Mouse (Mus musculus): ENCODE measurements around the gene Sorcs2.

Sorcs2 gene

DNA sequence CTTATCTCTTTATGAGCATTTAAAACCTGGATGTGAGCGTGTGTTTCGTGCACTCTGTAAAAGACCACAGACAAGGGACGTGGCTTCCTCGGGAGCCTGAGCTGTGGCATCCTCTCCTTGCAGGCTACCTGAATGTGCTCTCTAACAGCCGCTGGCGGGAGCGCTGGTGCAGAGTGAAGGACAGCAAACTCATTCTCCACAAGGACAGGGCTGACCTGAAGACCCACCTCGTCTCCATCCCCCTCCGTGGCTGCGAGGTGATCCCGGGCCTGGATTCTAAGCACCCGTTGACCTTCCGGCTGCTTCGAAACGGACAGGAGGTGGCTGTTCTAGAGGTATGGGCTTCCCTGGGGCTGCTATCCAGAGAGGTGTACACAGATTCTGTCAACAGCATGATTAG lies 423.7 kb downstream of the Sorcs2 start:
- DNase-seq: no peak

DNA sequence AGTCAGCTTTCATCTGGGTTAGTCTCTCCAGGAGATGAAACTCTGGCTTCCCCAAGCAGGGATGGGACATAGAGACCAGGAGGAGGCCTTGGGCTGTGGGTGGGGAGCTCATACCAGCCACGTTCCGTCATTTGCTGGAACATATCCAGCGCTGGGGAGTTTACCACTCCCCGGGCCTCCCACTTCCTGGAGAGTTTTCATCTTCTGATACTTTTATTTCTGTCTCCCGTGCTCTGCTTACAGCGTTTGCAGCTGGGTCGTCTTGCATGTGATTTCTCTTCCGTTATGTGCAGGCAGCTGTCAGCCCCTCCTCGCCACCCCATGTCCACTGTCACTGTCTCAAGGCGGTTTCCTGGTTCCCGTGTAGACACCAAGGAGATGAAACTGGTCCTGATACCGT lies 424.1 kb downstream of the Sorcs2 start:
- DNase-seq: peak; percentile 91

DNA sequence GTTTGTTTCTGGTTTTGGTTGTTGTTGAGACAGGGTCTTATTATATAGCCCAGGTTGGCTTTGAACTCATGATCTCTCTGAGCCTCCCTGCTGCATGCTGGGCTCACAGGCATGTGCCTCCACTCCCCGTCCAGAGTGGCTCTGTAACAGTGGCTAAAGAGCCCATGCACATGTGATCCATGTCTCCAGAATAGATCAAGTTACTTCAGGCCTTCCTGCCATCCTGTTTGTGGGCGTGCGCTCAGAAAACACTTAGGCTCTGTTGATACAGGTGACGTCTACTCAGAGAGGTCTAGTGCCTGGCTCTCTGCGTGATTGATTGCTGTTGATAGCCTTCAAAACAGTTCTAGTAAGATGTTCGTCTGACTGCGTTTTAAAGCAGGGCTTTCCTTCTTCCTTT lies 425.2 kb downstream of the Sorcs2 start:
- DNase-seq: no peak

DNA sequence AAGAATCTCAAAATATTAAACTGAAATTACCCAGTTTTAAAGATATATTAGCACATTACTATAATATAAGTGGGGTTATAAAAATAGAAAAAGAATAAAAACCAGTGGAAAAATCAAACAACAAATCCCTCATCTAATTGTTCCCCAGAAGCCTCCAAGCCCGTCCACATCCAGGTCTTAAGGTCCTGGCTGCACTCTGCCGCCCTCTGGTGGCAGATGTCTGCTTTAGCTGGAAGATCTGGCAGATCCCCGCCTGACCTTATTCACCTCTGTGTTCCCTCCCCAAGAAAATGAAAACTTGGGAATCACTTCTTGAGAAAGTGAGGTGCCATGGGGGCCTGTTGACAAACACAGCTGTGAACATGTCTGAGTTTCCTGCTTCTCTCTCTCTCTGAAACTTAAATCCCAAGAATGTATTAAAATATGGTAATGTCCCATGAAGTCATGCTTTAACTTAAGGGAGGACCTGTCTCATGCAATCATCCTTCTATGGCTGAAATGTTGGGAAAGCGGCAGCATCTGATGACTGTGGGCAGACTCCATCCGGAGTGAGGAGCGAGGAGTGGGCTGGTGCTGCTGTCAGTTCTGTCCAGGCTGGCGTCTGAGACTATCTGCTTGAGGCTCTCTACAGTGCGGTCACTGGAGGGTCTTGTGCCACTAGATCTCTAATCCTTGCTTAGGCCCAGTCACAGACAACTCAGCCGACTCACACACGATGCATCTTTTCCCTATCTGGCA lies 425.9 kb downstream of the Sorcs2 start:
- DNase-seq: peak; percentile 83

DNA sequence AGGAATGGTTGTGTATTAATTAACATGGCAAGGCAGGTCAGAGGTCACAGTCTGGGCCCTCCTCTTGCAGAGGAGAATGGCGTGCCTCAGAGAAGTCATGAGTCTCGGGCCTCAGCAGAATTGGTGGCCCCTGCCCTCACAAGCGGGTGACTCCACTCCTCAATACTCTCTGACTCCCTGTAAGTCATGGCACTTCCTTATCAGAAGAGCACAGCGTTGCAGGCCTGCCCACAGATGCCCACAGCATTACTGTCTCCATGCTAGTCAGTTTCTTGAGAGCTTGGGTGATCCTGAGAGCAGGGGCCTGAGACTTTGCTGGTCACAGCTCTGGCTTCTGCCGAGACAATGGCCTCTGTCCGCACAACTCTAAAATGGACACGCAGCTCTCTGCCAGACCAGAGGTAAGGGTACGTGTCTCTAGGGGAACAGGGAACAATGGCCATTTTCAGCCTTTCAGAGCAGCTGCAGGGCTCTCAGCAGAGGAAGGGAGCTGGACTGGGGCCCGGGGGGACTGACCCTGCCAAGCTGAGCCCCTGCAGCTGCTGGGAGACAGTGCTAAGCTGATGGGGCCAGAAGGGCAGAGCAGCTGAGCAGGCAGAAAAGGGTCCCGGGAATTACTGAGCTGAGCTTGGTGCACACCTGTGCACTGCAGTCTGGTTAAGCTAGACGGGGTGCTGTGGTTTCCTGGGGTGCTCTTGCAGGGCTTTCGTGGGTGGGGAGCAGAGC lies 427.4 kb downstream of the Sorcs2 start:
- peak; percentile 61 for DNase-seq

DNA sequence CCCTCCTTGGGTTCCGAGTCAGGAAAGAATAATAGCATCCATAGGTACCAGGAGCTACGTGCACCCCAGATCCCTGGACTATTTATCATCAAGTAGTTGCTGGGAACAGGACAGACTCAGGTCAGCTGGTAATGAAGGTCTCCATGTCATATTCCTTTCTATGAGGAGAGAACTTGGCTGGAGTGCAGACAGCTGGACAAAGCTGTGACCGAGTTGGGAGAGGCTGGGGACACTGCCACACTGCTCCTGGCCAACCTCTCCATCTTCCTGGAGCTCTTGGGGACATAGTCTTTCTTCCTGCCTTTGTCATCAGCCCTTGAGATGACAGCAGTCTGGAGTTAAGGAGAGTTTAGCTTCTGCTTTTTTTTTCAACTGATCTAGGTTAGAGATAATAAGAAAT lies 428.1 kb downstream of the Sorcs2 start:
- no peak for DNase-seq

All from lung, postnatal 14 days (tissue).